Mouse (Mus musculus) liver, embryonic 14.5 days (tissue): ENCODE measurements around the gene Gm49384.
"Not testable (repeated sequence)": the region's sequence is repeated elsewhere in the genome, so short reads cannot be mapped to it uniquely, and the experiment has no call there.

Experiments used
- CTCF ChIP-seq: IDR thresholded peaks from 2 replicates; pipeline ENCODE4 v1.5.1; 2016; ENCODE audit warnings: antibody characterized with exemption, low read depth, control low read depth
- EP300 ChIP-seq: IDR thresholded peaks from 2 replicates; pipeline ENCODE4 v1.6.1; 2016; ENCODE audit warnings: antibody characterized with exemption, low read depth

DNA sequence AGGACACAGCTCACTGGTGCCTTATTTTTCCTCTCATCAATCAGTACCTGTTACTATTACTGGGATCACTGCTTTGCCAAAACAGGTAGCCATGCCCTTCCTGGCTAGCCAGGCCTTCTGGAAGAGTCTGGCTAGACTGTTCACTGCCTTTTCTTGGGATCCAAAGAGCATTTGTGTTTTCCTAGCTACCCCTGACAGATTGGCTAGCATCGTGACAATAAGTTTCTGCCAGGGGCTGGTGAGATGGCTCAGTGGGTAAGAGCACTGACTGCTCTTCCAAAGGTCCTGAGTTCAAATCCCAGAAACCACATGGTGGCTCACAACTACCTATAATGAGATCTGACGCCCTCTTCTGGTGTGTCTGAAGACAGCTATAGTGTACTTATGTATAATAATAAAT is 43.4 kb downstream of the Gm49384 start:
- TF ChIP-seq CTCF, EP300: not testable (repeated sequence)
